Mouse (Mus musculus) lung, postnatal 0 days (tissue): ENCODE data around the gene a. TPM values are rescaled to one million over a fixed set of nuclear protein-coding genes. Genes with fewer than 3 reads are reported as not detected.
A peak's percentile ranks its signal among the peaks of the same experiment; 100 is the strongest.
"Not testable (repeated sequence)": the region's sequence is repeated elsewhere in the genome, so short reads cannot be mapped to it uniquely, and the experiment has no call there.

Experiments
- ATAC-seq: fragments of 200-750 bp; cut with Nextera tagmentation; 2 replicates; pipeline ENCODE4 v1.8.0; 2017; ENCODE audit warnings: moderate library complexity
- DNase-seq: peaks from one replicate; pipeline ENCODE4 v3.0.0-alpha.2; 2016; ENCODE audit warnings: low spot score
- H3K27ac ChIP-seq: fragments of 300-500 bp; sonication (generic); 2 replicates; pipeline ENCODE4 v1.5.1; 2014; ENCODE audit warnings: antibody characterized with exemption, mild to moderate bottlenecking, low read length, mixed read lengths
- H3K27me3 ChIP-seq: fragments of 300-500 bp; sonication (generic); replicated peaks from 2 replicates; pipeline ENCODE4 v1.6.1; 2014; ENCODE audit warnings: low read length, mixed read lengths; ENCODE audit not compliant: insufficient read depth
- H3K36me3 ChIP-seq: fragments of 300-500 bp; sonication (generic); 2 replicates; pipeline ENCODE4 v1.6.1; 2014; ENCODE audit warnings: low read length, mixed read lengths; ENCODE audit not compliant: insufficient read depth
- H3K4me1 ChIP-seq: fragments of 300-500 bp; sonication (generic); 2 replicates; pipeline ENCODE4 v1.6.1; 2014; ENCODE audit warnings: antibody characterized with exemption, low read depth, low read length, mixed read lengths; ENCODE audit not compliant: insufficient read depth
- H3K4me2 ChIP-seq: fragments of 300-500 bp; sonication (generic); replicated peaks from 2 replicates; pipeline ENCODE4 v1.6.1; 2014; ENCODE audit warnings: low read depth, mild to moderate bottlenecking, low read length, moderate library complexity, mixed read lengths
- H3K4me3 ChIP-seq: fragments of 300-500 bp; sonication (generic); 2 replicates; pipeline ENCODE4 v1.5.1; 2014; ENCODE audit warnings: low read depth, low read length
- H3K9ac ChIP-seq: fragments of 300-500 bp; sonication (generic); replicated peaks from 2 replicates; pipeline ENCODE4 v1.6.1; 2014; ENCODE audit warnings: low read depth, mild to moderate bottlenecking
- H3K9me3 ChIP-seq: fragments of 300-500 bp; sonication (generic); 2 replicates; pipeline ENCODE4 v1.6.1; 2016; ENCODE audit warnings: low read length, mixed read lengths
- CTCF ChIP-seq: IDR thresholded peaks from 2 replicates; pipeline ENCODE4 v1.5.1; 2016; ENCODE audit warnings: antibody characterized with exemption, mild to moderate bottlenecking
- EP300 ChIP-seq: IDR thresholded peaks from 2 replicates; pipeline ENCODE4 v1.6.1; 2016; ENCODE audit warnings: antibody characterized with exemption, mild to moderate bottlenecking, control low read depth
- WGBS: fragments of 180-500 bp; shearing (Covaris S2); extraction: QIAGEN DNeasy Blood & Tissue Kit; methylation state at CpG from one replicate; pipeline ENCODE4 v1.1.7; 2014; 5-methylcytosine and 5-hydroxymethylcytosine counted together
- polyA plus RNA-seq: library from polyadenylated mRNA; unstranded; fragments of >200 nt; fragmentation: Nextera tagmentation; extraction: Ambion mirVana; gene quantifications from 2 replicates; pipeline ENCODE4 v1.2.1, GENCODE M21; 2015

a gene
- polyA plus RNA-seq, 1 experiment from 2014 or later = not detected

DNA sequence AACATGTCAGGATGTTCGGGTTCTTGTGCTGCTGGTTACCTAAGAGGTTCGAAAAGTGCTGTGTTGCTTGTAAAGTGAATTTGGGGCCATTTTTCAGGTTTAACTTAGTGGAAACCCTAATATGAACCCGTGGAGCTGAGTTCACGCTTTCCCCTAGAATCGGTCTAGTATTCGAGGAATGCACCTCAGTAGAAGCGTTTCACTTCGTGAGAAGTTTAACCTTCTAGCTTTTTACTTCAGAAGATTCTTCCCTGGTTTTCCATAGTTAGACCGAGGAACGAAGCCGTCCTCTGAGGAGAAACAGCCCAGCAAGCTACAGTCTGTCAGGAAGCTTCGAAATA lies 101.8 kb downstream of the a start:
- Histone ChIP-seq H3K27me3 (no peaks in the 10 kb centered on the region), H3K4me3 (peak overlapping the region; percentile 84), H3K9ac (peak overlapping the region; percentile 86), H3K36me3 (no peaks in the 10 kb centered on the region), H3K4me2 (peak overlapping the region; percentile 71), H3K4me1 (no peaks in the 10 kb centered on the region), H3K27ac (no peak overlapping the region), H3K9me3 (no peaks in the 10 kb centered on the region)
- DNase-seq (no peak), ATAC-seq (peak; percentile 14)
- WGBS = 7% methylated on average over 12 of the region's 12 CpGs
- no peak for TF ChIP-seq EP300

GRCm38 (mm10) chr2:154893548-154893947 lies 102.3 kb downstream of the a start:
- no peak for DNase-seq
- Histone ChIP-seq H3K4me3 (no peak overlapping the region), H3K27ac (no peak overlapping the region), H3K4me1 (no peaks in the 10 kb centered on the region), H3K27me3 (no peaks in the 10 kb centered on the region), H3K4me2 (peak overlapping the region; percentile 71; the same call in 1 of the 2 replicates), H3K36me3 (no peaks in the 10 kb centered on the region), H3K9ac (0 out of 2 replicates have a peak overlapping the region, but pooled peaks have one; percentile 86), H3K9me3 (no peaks in the 10 kb centered on the region)
- ATAC-seq = no peak
- TF ChIP-seq CTCF (no peak), EP300 (no peak)
- 61% methylated on average over 4 of the region's 4 CpGs for WGBS

GRCm38 (mm10) chr2:154899004-154899403 lies 107.8 kb downstream of the a start:
- ATAC-seq, H3K9ac ChIP-seq, H3K4me3 ChIP-seq, H3K27me3 ChIP-seq, DNase-seq, H3K4me2 ChIP-seq, H3K9me3 ChIP-seq, H3K36me3 ChIP-seq, H3K27ac ChIP-seq, H3K4me1 ChIP-seq: not testable (repeated sequence)
- WGBS = 81% methylated on average over 8 of the region's 8 CpGs

- H3K27me3 ChIP-seq, ATAC-seq, H3K4me1 ChIP-seq, H3K27ac ChIP-seq, DNase-seq, H3K9ac ChIP-seq, H3K36me3 ChIP-seq, H3K9me3 ChIP-seq, H3K4me3 ChIP-seq, H3K4me2 ChIP-seq: not testable (repeated sequence)
- 54% methylated on average over 4 of the region's 4 CpGs for WGBS
These were observed 108.2 kb downstream of the a start for GRCm38 (mm10) chr2:154899412-154899811.

DNA sequence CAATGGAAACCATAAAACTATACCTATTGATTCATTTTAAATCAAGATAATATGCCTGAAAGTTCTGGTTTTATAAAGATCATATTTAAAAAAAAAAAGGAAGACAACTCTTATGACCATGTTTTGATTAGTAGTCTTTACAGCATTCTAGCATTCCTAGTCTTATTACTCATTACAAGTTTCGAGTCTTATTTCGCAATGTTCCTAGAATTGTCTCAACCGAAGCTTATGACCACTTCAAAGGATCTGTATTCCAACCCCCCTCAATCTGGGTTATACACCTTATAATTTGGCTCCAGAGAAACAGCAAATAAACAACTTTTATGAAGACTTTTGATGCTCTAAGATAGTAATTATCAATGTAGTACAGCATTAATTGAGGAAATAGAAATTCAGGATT lies 110.9 kb downstream of the a start:
- Histone ChIP-seq H3K27ac (no peak overlapping the region), H3K9me3 (no peaks in the 10 kb centered on the region), H3K9ac (no peak overlapping the region), H3K27me3 (no peaks in the 10 kb centered on the region), H3K36me3 (no peaks in the 10 kb centered on the region), H3K4me1 (no peaks in the 10 kb centered on the region), H3K4me2 (no peak overlapping the region), H3K4me3 (no peak overlapping the region)
- DNase-seq (peak; percentile 53), ATAC-seq (no peak)
- WGBS = 62% methylated on average over 3 of the region's 3 CpGs
- TF ChIP-seq CTCF = no peak
- TF ChIP-seq EP300 = no peak

DNA sequence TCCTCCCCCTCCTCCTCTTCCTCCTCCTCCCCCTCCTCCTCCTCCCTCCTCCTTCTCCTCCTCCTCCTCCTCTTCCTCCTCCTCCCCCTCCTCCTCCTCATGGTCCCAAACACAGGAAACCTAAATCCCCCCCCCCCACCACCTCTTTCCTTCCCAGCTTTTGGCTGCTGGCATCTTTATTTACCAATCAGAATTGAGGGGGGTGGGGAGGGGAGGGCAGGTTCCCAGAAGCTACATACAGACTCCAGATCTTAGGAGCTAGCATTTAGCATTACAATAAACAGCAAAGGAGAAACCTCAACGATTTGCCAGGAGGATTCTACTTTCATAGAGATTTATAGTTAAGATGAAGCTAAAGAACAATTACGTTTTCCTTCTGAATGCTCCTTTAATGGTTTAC lies 114.6 kb downstream of the a start:
- Histone ChIP-seq H3K9ac (no peak overlapping the region), H3K36me3 (no peaks in the 10 kb centered on the region), H3K4me1 (no peaks in the 10 kb centered on the region), H3K4me2 (no peak overlapping the region), H3K4me3 (no peak overlapping the region), H3K9me3 (no peaks in the 10 kb centered on the region), H3K27me3 (no peaks in the 10 kb centered on the region), H3K27ac (no peak overlapping the region)
- TF ChIP-seq CTCF (no peak), EP300 (no peak)
- 49% methylated on average over 2 of the region's 2 CpGs for WGBS
- DNase-seq = no peak
- ATAC-seq = no peak

- H3K36me3 ChIP-seq, H3K27me3 ChIP-seq, H3K9me3 ChIP-seq, H3K4me3 ChIP-seq, H3K9ac ChIP-seq, DNase-seq, H3K4me1 ChIP-seq, H3K27ac ChIP-seq, ATAC-seq, H3K4me2 ChIP-seq: not testable (repeated sequence)
- peak; percentile 38 for TF ChIP-seq CTCF
- 48% methylated on average over 2 of the region's 2 CpGs for WGBS
These were observed 117.0 kb downstream of the a start for GRCm38 (mm10) chr2:154908223-154908622.
